Mouse (Mus musculus) liver, adult 2 months (tissue): ENCODE data around the gene Malsu1. TPM values are rescaled to one million over a fixed set of nuclear protein-coding genes. Genes with fewer than 3 reads are reported as not detected.

ENCODE experiments used
- DNase-seq: peaks from one replicate; pipeline ENCODE4 v3.0.0-alpha.2; 2011; ENCODE audit warnings: low read depth, low spot score; ENCODE audit errors: extremely low read depth
- H3K27ac ChIP-seq: fragments of 200-500 bp; replicated peaks from 2 replicates; pipeline ENCODE4 v1.5.1; 2012; ENCODE audit warnings: low read depth, mild to moderate bottlenecking, control low read depth, inconsistent platforms, low read length; ENCODE audit not compliant: insufficient read depth
- H3K27me3 ChIP-seq: fragments of 200-500 bp; 2 replicates; pipeline ENCODE4 v1.6.1; 2012; ENCODE audit warnings: mild to moderate bottlenecking, moderate library complexity, low read length, inconsistent platforms; ENCODE audit not compliant: control insufficient read depth, insufficient read depth
- H3K36me3 ChIP-seq: fragments of 200-500 bp; 2 replicates; pipeline ENCODE4 v1.6.1; 2012; ENCODE audit warnings: low read length, inconsistent platforms; ENCODE audit not compliant: control insufficient read depth, insufficient read depth
- H3K4me1 ChIP-seq: fragments of 200-500 bp; 2 replicates; pipeline ENCODE4 v1.6.1; 2011; ENCODE audit warnings: low read length; ENCODE audit not compliant: control insufficient read depth, insufficient read depth
- H3K4me3 ChIP-seq: fragments of 200-500 bp; 2 replicates; pipeline ENCODE4 v1.5.1; 2011; ENCODE audit warnings: low read depth, mild to moderate bottlenecking, control low read depth, low read length, moderate library complexity; ENCODE audit not compliant: insufficient read depth
- H3K79me2 ChIP-seq: fragments of 200-500 bp; 2 replicates; pipeline ENCODE4 v1.6.1; 2012; ENCODE audit warnings: inconsistent platforms, mild to moderate bottlenecking, low read length, moderate library complexity; ENCODE audit not compliant: control insufficient read depth, insufficient read depth
- H3K9ac ChIP-seq: fragments of 200-500 bp; 2 replicates; pipeline ENCODE4 v1.6.1; 2012; ENCODE audit warnings: low read depth, mild to moderate bottlenecking, control low read depth, inconsistent platforms, low read length
- CTCF ChIP-seq: fragments of 200-500 bp; IDR thresholded peaks from 2 replicates; pipeline ENCODE4 v1.5.1; 2011; ENCODE audit warnings: low read depth, low read length, control low read depth
- POLR2A ChIP-seq: fragments of 200-500 bp; IDR thresholded peaks from 2 replicates; pipeline ENCODE4 v1.6.1; 2011; ENCODE audit warnings: low read length, control low read depth; ENCODE audit not compliant: insufficient read depth; ENCODE audit errors: extremely low read depth
- WGBS: fragments of 180-500 bp; shearing (Covaris S2); methylation state at CpG from one replicate; pipeline ENCODE4 v1.1.7; 2018; 5-methylcytosine and 5-hydroxymethylcytosine counted together
- polyA plus RNA-seq: library from polyadenylated mRNA; depleted of rRNA; stranded (reverse); fragments of >200 nt; gene quantifications from 2 replicates; pipeline ENCODE4 v1.2.3, GENCODE M21; 2012
- total RNA-seq: library from RNA; depleted of rRNA; stranded (reverse); fragments of >200 nt; gene quantifications from 2 replicates; pipeline ENCODE4 v1.2.3, GENCODE M21; 2014

Gene Malsu1
- total and polyA plus RNA-seq, 2 experiments: 20.5 to 27.9 TPM

DNA sequence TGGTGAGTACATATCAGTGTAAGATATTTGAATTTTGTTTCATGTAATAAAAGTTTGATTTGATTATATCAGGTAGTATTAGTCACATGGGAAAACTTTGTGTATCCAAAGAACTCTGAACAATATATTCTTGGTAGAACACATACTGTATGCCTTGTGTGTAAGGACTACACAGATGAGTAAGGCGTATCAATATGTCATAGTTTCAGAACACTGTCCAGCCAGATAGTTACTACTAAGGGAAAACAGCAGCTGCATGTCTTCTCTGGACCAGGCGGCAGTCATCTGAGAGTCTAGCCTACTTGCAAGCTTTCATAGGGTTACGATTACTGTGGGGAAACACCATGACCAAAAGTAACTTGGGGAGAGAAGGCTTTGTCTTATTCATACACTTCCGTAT, 9.4 kb downstream of the Malsu1 start:
- Histone ChIP-seq H3K27me3 (no peaks in the 10 kb centered on the region), H3K4me3 (no peak overlapping the region), H3K36me3 (peaks cover 37% of the 10 kb centered on the region), H3K9ac (no peak overlapping the region), H3K4me1 (no peaks in the 10 kb centered on the region), H3K79me2 (no peaks in the 10 kb centered on the region; the same call in 1 of the 2 replicates), H3K27ac (no peak overlapping the region)
- WGBS: 96% methylated on average over 4 of the region's 4 CpGs
- no peak for DNase-seq
- TF ChIP-seq POLR2A (no peak), CTCF (no peak)

DNA sequence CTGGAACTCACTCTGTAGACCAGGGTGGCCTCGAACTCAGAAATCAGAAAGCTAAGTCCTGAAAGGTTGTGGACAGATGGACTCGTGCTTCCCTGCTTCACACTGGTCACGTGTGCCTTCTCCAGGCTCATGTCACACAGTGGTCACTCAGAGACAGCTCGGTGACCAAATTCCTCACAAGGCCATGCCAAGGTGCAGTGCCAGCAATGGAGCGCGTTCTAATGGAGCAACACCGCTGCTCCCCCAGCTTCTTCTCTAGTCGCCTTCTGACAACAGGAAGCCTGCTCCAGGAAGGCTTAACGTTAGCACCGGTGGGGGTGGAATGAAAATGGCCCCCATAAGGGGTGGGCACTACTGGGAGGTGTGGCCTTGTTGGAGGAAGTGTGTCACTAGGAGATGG, 21.4 kb downstream of the Malsu1 start:
- Histone ChIP-seq H3K79me2 (no peaks in the 10 kb centered on the region), H3K4me3 (no peak overlapping the region), H3K4me1 (peaks cover 7% of the 10 kb centered on the region; the same call in 1 of the 2 replicates), H3K9ac (no peak overlapping the region), H3K27ac (no peak overlapping the region), H3K27me3 (no peaks in the 10 kb centered on the region), H3K36me3 (peaks cover 6% of the 10 kb centered on the region; the same call in 1 of the 2 replicates)
- 78% methylated on average over 10 of the region's 10 CpGs for WGBS
- no peak for TF ChIP-seq POLR2A
- no peak for TF ChIP-seq CTCF
- DNase-seq: peak; percentile 26

DNA sequence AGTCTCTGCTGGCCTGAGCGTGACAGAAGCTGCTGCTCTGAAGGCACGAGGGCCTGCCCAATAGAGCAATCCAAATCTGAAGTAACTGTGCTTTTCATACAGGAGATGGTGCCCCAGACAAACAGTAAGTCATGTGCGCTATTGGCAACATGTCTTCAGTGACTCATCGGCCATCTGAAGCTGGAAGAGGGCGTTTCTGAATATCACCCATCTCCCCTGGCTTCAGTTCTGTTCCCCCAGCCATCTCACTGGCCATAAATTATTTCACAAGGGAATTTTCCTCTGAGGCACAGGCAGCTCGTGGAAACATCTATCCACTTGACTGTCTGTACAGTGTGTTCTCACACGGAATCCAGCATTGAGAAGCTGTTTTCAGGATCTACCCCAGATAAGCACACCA, 22.8 kb downstream of the Malsu1 start:
- DNase-seq: no peak
- Histone ChIP-seq H3K4me1 (peaks cover 7% of the 10 kb centered on the region; the same call in 1 of the 2 replicates), H3K27me3 (no peaks in the 10 kb centered on the region), H3K4me3 (no peak overlapping the region), H3K27ac (no peak overlapping the region), H3K36me3 (0 out of 2 replicates have a peak, but pooled peaks cover 1% of the 10 kb centered on the region), H3K79me2 (no peaks in the 10 kb centered on the region), H3K9ac (no peak overlapping the region)
- WGBS: 60% methylated on average over 7 of the region's 7 CpGs
- TF ChIP-seq POLR2A: no peak
- TF ChIP-seq CTCF: no peak

DNA sequence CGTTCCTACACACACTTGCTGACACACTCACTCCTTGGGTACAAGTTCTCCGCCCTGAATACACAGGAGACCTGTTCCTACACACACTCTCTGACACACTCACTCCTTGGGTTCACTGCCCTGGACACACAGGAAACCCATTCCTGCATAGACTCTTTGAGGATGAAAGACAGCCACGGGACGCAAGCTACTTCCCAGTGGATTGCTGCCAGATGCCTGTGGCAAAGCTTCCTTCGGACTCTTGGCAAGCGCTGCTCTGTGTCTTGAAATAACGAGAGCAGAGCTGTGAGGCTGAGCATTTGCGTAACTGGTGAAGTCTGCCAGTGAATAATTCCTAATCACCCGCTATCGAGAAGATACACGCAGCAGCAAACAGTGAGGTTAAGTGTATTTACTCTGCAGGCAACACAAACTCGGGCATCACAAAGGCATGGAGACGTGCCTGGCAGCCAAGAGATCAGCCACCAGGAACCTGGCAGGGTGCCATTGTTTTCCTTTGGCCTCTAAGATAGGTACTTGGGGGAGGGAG, 23.4 kb downstream of the Malsu1 start:
- DNase-seq: peak; percentile 91
- no peaks in the 10 kb centered on the region for H3K36me3 ChIP-seq
- H3K9ac ChIP-seq: no peak overlapping the region
- H3K79me2 ChIP-seq: no peaks in the 10 kb centered on the region
- H3K27ac ChIP-seq: no peak overlapping the region
- no peaks in the 10 kb centered on the region for H3K27me3 ChIP-seq
- TF ChIP-seq POLR2A (no peak), CTCF (no peak)
- 6% methylated on average over 13 of the region's 13 CpGs for WGBS
- H3K4me1 ChIP-seq: peaks cover 7% of the 10 kb centered on the region; the same call in 1 of the 2 replicates
- H3K4me3 ChIP-seq: no peak overlapping the region

DNA sequence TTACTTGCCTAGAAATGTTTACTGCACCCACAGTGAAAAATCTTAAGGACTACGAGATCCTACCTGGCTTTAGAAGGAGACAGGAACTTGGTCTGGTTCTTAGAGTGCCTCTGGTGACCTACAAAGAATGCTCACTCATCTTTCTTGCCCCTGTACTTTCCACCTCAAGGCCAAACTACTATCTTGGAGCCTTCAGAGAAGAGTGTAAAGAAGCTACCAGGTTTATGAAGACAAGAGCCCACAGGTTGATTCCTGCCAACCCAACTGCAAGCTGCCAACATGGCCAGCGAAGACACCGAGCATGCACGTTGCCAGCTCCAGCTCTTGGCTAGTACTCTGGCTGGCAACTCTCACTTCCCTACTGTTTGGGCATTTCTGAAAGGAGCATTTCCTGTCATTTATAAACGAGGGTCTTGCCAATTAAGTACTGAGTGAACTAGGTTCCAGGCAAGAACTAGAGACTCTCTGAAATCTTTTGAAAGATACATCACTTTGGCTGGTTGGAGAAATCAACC, 24.1 kb downstream of the Malsu1 start:
- no peaks in the 10 kb centered on the region for H3K79me2 ChIP-seq
- H3K9ac ChIP-seq: no peak overlapping the region
- WGBS: 16% methylated on average over 5 of the region's 5 CpGs
- H3K4me3 ChIP-seq: no peak overlapping the region
- peaks cover 7% of the 10 kb centered on the region; the same call in 1 of the 2 replicates for H3K4me1 ChIP-seq
- H3K27me3 ChIP-seq: no peaks in the 10 kb centered on the region
- DNase-seq: peak; percentile 41
- TF ChIP-seq CTCF: no peak
- TF ChIP-seq POLR2A: no peak
- no peak overlapping the region for H3K27ac ChIP-seq
- H3K36me3 ChIP-seq: no peaks in the 10 kb centered on the region

DNA sequence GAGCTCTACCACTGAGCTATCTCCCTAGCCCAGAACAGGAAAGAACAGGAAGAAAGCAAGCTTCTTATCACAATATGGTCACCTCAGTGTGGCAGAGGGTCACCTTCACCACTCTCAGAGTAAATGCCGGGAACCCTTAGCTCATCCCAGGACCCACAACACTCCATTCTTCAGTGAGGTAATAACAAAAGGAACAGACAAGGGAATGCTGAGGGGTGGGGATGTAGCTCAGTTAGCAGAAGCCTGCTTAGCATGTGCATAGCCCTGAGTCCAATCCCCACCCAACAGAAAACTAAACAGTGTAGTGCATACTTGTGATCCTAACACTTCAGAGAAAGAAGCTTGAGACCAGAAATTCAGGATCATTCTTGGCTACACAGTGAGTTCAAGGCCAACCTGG, 25.5 kb downstream of the Malsu1 start:
- TF ChIP-seq POLR2A: no peak
- no peak for TF ChIP-seq CTCF
- peaks cover 7% of the 10 kb centered on the region; the same call in 1 of the 2 replicates for H3K4me1 ChIP-seq
- no peak overlapping the region for H3K4me3 ChIP-seq
- WGBS: 86% methylated on average over 1 of the region's 1 CpGs
- H3K36me3 ChIP-seq: no peaks in the 10 kb centered on the region
- no peaks in the 10 kb centered on the region for H3K79me2 ChIP-seq
- no peak for DNase-seq
- no peaks in the 10 kb centered on the region for H3K27me3 ChIP-seq
- H3K9ac ChIP-seq: no peak overlapping the region
- H3K27ac ChIP-seq: no peak overlapping the region
